Mouse (Mus musculus): ENCODE measurements around the gene Rarb. TPM values are rescaled to one million over a fixed set of nuclear protein-coding genes. Genes with fewer than 3 reads are reported as not detected.

The Rarb gene
- total and polyA plus RNA-seq, 3 experiments: 0.04 TPM; not detected in 2

DNA sequence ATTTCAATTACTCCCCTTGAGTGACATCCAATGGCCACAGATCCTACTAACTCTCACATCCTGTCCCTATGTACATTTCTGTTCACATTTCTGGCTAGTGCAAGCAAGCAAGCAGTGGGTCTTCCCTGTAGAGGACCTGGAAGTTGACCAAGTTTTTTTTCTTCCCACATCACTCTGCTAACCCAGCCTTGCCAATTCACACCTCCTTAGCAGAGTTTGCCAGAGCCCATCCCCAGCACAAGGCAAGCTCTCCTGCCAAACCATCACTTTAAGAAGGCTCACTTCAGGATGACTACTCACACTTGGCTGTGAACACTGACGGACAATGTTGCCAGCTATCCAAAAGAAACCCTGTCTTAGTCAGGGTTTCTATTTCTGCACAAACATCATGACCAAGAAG is 80.4 kb downstream of the Rarb start:
- no peaks in the 10 kb centered on the region for H3K79me2 ChIP-seq (replicated peaks; ENCODE audit: control insufficient read depth, extremely low read depth, insufficient read depth, poor library complexity, severe bottlenecking)
- TF ChIP-seq USF2 (conservative IDR thresholded peaks at IDR 0.05; ENCODE audit: low read depth, low read length) (no peak), TCF12 (IDR thresholded peaks at IDR 0.05; ENCODE audit: low read depth, low read length) (no peak), ETS1 (conservative IDR thresholded peaks at IDR 0.05; ENCODE audit: low read depth, low read length) (no peak), MAX (IDR thresholded peaks at IDR 0.05; ENCODE audit: low read length) (no peak), JUND (conservative IDR thresholded peaks at IDR 0.05; ENCODE audit: low read depth, low read length) (no peak), JUN (IDR thresholded peaks at IDR 0.05; ENCODE audit: insufficient read depth, low read depth, low read length) (no peak), SMC3 (IDR thresholded peaks at IDR 0.05; ENCODE audit: low read depth, low read length) (no peak), MXI1 (IDR thresholded peaks at IDR 0.05; ENCODE audit: low read depth, low read length) (no peak), RAD21 (IDR thresholded peaks at IDR 0.05; ENCODE audit: low read depth, low read length) (no peak)
- dilution Hi-C loops (cut with MboI; ENCODE audit: extremely low pct_ligation_motif_present, extremely low pct_unique_long_range_greater_than_20kb, low sequenced_read_pairs) (no loop called here), in situ Hi-C loops (cut with MboI; ENCODE audit: low pct_ligation_motif_present, low pct_unique_long_range_greater_than_20kb, low sequenced_read_pairs) (no loop called here)
- no peak for DNase-seq (ENCODE audit: extremely low read depth)
- no peaks in the 10 kb centered on the region for H3K27me3 ChIP-seq (replicated peaks)
- no peak overlapping the region for H3K9ac ChIP-seq (ENCODE audit: insufficient read depth, low read depth)
- H3K4me3 ChIP-seq (replicated peaks in 1 of 3; ENCODE audit: low read depth in 2 of 3, low read length in 2 of 3, poor library complexity in 1 of 3): no peak overlapping the region
- H3K9me3 ChIP-seq (replicated peaks; ENCODE audit: low read length): no peaks in the 10 kb centered on the region
- H3K4me2 ChIP-seq (ENCODE audit: insufficient read depth, low read depth, poor library complexity, severe bottlenecking): no peak overlapping the region
- no peaks in the 10 kb centered on the region for H3K36me3 ChIP-seq (replicated peaks in 1 of 2; ENCODE audit: control insufficient read depth in 1 of 2, insufficient read depth in 1 of 2, low read length in 1 of 2)
- peaks cover 0 to 3% of the 10 kb centered on the region in 2 experiments; a peak in 1 of 4 replicates for H3K4me1 ChIP-seq (ENCODE audit: control insufficient read depth in 1 of 2, insufficient read depth in 2 of 2)
- no peak overlapping the region for H3K27ac ChIP-seq (ENCODE audit: insufficient read depth, low read depth)

DNA sequence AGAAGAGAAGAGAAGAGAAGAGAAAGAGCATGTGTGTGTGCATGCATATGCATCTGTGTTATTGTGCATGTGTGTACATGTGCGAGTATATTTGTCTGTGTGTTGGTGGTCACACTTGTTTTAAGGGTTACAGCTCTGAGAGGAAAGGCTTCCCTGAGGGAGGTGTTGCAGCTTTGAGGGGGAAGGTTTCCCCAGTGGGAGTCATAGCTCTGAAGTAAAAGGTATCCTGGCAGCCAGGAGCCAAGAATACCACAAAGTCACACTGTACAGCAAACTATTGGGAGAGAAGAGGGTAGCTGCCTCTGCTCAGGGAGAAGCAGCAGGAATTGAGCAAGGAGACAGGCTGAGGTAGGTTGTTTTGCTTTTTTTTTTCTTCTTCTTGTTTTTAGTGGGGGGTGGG is 81.2 kb downstream of the Rarb start:
- H3K79me2 ChIP-seq (replicated peaks; ENCODE audit: control insufficient read depth, extremely low read depth, insufficient read depth, poor library complexity, severe bottlenecking): no peaks in the 10 kb centered on the region
- H3K36me3 ChIP-seq (replicated peaks in 1 of 2; ENCODE audit: control insufficient read depth in 1 of 2, insufficient read depth in 1 of 2, low read length in 1 of 2): no peaks in the 10 kb centered on the region
- dilution Hi-C loops (cut with MboI; ENCODE audit: extremely low pct_ligation_motif_present, extremely low pct_unique_long_range_greater_than_20kb, low sequenced_read_pairs): no loop called here
- no peaks in the 10 kb centered on the region for H3K27me3 ChIP-seq (replicated peaks)
- H3K9me3 ChIP-seq (replicated peaks; ENCODE audit: low read length): no peaks in the 10 kb centered on the region
- H3K4me2 ChIP-seq (ENCODE audit: insufficient read depth, low read depth, poor library complexity, severe bottlenecking): no peak overlapping the region
- TF ChIP-seq UBTF (IDR thresholded peaks at IDR 0.05; ENCODE audit: low read depth, low read length): no peak
- no peak for TF ChIP-seq KAT2A (IDR thresholded peaks at IDR 0.05; ENCODE audit: insufficient replicate concordance, low read length)
- no peak for TF ChIP-seq TBP (conservative IDR thresholded peaks at IDR 0.05; ENCODE audit: low read depth, low read length)
- no peak for TF ChIP-seq MEF2A (IDR thresholded peaks at IDR 0.05; ENCODE audit: borderline replicate concordance, low read depth, low read length)
- no peak for TF ChIP-seq MYC (IDR thresholded peaks at IDR 0.05; ENCODE audit: low read depth, low read length)
- no peak for TF ChIP-seq RCOR1 (conservative IDR thresholded peaks at IDR 0.05; ENCODE audit: low read depth, low read length)
- no peak overlapping the region for H3K9ac ChIP-seq (ENCODE audit: insufficient read depth, low read depth)
- in situ Hi-C loops (cut with MboI; ENCODE audit: low pct_ligation_motif_present, low pct_unique_long_range_greater_than_20kb, low sequenced_read_pairs): no loop called here
- no peak overlapping the region for H3K4me3 ChIP-seq (replicated peaks in 1 of 3; ENCODE audit: low read depth in 2 of 3, low read length in 2 of 3, poor library complexity in 1 of 3)
- DNase-seq (ENCODE audit: extremely low read depth): no peak
- H3K4me1 ChIP-seq (ENCODE audit: control insufficient read depth in 1 of 2, insufficient read depth in 2 of 2): peaks cover 0 to 3% of the 10 kb centered on the region in 2 experiments; a peak in 1 of 4 replicates
- no peak overlapping the region for H3K27ac ChIP-seq (ENCODE audit: insufficient read depth, low read depth)

Measured in CH12.LX (cell line).